Mouse (Mus musculus): ENCODE results near the gene Slc39a11. TPM values are rescaled to one million over a fixed set of nuclear protein-coding genes. Genes with fewer than 3 reads are reported as not detected.

Gene Slc39a11
- polyA plus RNA-seq, 1 experiment from 2014 or later = 25.4 TPM

DNA sequence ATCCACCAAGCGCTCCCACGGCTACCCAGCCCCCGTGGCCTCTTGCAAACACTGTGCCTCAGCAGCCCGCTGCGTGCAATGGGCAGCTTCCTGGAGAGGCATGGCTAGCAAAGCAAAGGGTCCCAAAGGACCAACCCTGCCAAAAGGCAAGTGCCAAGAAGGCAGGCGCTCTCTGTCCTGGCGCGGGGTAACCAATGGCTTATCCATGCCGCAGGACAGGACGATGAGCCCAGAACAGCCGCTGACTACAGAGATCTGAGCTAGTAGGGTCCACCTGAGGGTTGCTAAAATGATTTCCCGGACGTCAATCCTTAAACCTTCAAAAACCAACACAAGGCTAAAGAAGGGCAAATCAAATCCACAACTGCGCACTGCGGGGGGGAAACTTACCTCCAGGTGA lies 449.0 kb downstream of the Slc39a11 start:
- no peaks in the 10 kb centered on the region for H3K9me3 ChIP-seq (ENCODE audit: low read length)
- H3K36me3 ChIP-seq (ENCODE audit: insufficient read depth, low read length) = no peaks in the 10 kb centered on the region
- H3K27ac ChIP-seq (ENCODE audit: low read length) = no peak overlapping the region
- H3K4me1 ChIP-seq (ENCODE audit: insufficient read depth, low read length) = peaks cover 14% of the 10 kb centered on the region
- no peaks in the 10 kb centered on the region for H3K27me3 ChIP-seq (ENCODE audit: insufficient read depth, low read length)
- ATAC-seq (ENCODE audit: low FRiP score, low TSS enrichment) = no peak
- H3K4me3 ChIP-seq (ENCODE audit: low read length) = peak overlapping the region; percentile 72
- peak overlapping the region; percentile 99 for H3K4me2 ChIP-seq (replicated peaks; ENCODE audit: low read depth, low read length)
- 15% methylated on average over 15 of the region's 15 CpGs for WGBS
- H3K9ac ChIP-seq (replicated peaks; ENCODE audit: low read length) = peak overlapping the region; percentile 82

DNA sequence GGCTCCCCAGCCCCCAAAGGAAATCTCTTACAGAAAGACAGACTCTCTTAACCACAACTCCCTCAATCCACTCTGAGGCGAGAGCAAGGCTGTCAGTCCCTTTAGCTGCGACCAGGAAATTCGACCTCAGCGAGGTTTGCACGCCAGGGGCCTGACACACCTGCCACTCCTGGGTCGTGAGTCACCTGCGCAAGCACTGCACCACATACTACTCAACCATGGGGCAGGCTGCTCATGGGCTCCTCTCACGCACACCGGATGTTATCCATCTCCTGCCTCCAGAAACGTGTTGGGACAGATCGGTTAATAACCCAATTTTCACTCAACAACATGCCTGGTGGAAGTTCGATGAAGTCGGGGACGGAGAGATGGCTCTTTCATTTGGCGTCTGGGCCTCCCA lies 451.3 kb downstream of the Slc39a11 start:
- Histone ChIP-seq H3K27ac (ENCODE audit: low read length) (no peak overlapping the region), H3K9me3 (ENCODE audit: low read length) (no peaks in the 10 kb centered on the region), H3K36me3 (ENCODE audit: insufficient read depth, low read length) (no peaks in the 10 kb centered on the region), H3K4me3 (ENCODE audit: low read length) (no peak overlapping the region), H3K4me2 (replicated peaks; ENCODE audit: low read depth, low read length) (no peak overlapping the region), H3K27me3 (ENCODE audit: insufficient read depth, low read length) (no peaks in the 10 kb centered on the region), H3K9ac (replicated peaks; ENCODE audit: low read length) (0 out of 2 replicates have a peak overlapping the region, but pooled peaks have one; percentile 17), H3K4me1 (ENCODE audit: insufficient read depth, low read length) (peaks cover 23% of the 10 kb centered on the region)
- 66% methylated on average over 15 of the region's 15 CpGs for WGBS
- ATAC-seq (ENCODE audit: low FRiP score, low TSS enrichment) = no peak

DNA sequence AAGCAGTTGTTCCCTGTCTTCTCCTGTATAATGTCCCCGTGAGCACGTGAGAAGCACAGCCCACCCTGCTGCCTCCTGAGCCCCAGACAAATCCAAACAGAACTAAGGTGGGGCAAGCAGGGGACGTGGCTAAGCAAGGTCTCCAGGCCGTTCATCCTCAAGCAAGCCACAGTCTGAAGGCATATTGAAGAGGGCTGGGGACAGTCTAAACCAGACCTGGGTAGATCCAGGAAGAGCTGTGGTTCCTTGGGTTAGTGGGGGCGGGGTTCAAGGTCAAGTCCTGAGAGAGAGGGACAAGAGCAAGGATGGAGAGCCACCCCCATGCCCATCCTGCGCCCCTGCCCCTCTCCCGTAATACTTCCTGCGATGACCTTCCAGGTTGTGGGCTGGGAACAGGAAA lies 452.3 kb downstream of the Slc39a11 start:
- no peak for ATAC-seq (ENCODE audit: low FRiP score, low TSS enrichment)
- H3K9me3 ChIP-seq (ENCODE audit: low read length) = no peaks in the 10 kb centered on the region
- no peak overlapping the region for H3K4me2 ChIP-seq (replicated peaks; ENCODE audit: low read depth, low read length)
- no peak overlapping the region for H3K9ac ChIP-seq (replicated peaks; ENCODE audit: low read length)
- no peaks in the 10 kb centered on the region for H3K27me3 ChIP-seq (ENCODE audit: insufficient read depth, low read length)
- no peaks in the 10 kb centered on the region for H3K36me3 ChIP-seq (ENCODE audit: insufficient read depth, low read length)
- no peak overlapping the region for H3K27ac ChIP-seq (ENCODE audit: low read length)
- H3K4me1 ChIP-seq (ENCODE audit: insufficient read depth, low read length) = peaks cover 23% of the 10 kb centered on the region
- 78% methylated on average over 8 of the region's 8 CpGs for WGBS
- no peak overlapping the region for H3K4me3 ChIP-seq (ENCODE audit: low read length)

GRCm38 (mm10) chr11:113196234-113197007 lies 453.5 kb downstream of the Slc39a11 start:
- ATAC-seq (ENCODE audit: low FRiP score, low TSS enrichment) = no peak

More at GRCm38 (mm10) chr11:113196234-113197007, 453.5 kb downstream of the Slc39a11 start:
- Histone ChIP-seq H3K27me3 (ENCODE audit: insufficient read depth, low read length) (no peaks in the 10 kb centered on the region), H3K9ac (replicated peaks; ENCODE audit: low read length) (no peak overlapping the region), H3K9me3 (ENCODE audit: low read length) (no peaks in the 10 kb centered on the region), H3K4me3 (ENCODE audit: low read length) (no peak overlapping the region), H3K4me2 (replicated peaks; ENCODE audit: low read depth, low read length) (no peak overlapping the region), H3K4me1 (ENCODE audit: insufficient read depth, low read length) (peaks cover 29% of the 10 kb centered on the region), H3K27ac (ENCODE audit: low read length) (no peak overlapping the region), H3K36me3 (ENCODE audit: insufficient read depth, low read length) (no peaks in the 10 kb centered on the region)
- 77% methylated on average over 19 of the region's 19 CpGs for WGBS

Other genes starting within 250 kb of the Slc39a11 start
- gene Sstr2, start 30.7 kb downstream of the Slc39a11 start, polyA plus RNA-seq (2015; fragmentation: Nextera tagmentation; extraction: Ambion mirVana) = 0.36 and 0.47 TPM in 2 replicates
- gene Cog1, start 910 bp downstream of the Slc39a11 start, polyA plus RNA-seq (2015; fragmentation: Nextera tagmentation; extraction: Ambion mirVana) = 25.1 and 28.2 TPM in 2 replicates
- 43.8 and 45.7 TPM in 2 replicates for gene Fam104a, start 34.1 kb upstream of the Slc39a11 start, polyA plus RNA-seq (2015; fragmentation: Nextera tagmentation; extraction: Ambion mirVana)
- gene D11Wsu47e, start 34.3 kb upstream of the Slc39a11 start, polyA plus RNA-seq (2015; fragmentation: Nextera tagmentation; extraction: Ambion mirVana) = 23.7 and 27.6 TPM in 2 replicates
- 1.3 and 1.4 TPM in 2 replicates for gene Cpsf4l, start 59.9 kb upstream of the Slc39a11 start, polyA plus RNA-seq (2015; fragmentation: Nextera tagmentation; extraction: Ambion mirVana)
- 73.9 and 74.5 TPM in 2 replicates for gene Cdc42ep4, start 101.8 kb upstream of the Slc39a11 start, polyA plus RNA-seq (2015; fragmentation: Nextera tagmentation; extraction: Ambion mirVana)

All from kidney, embryonic 16.5 days (tissue).